Mouse (Mus musculus) neural tube, embryonic 12.5 days (tissue): ENCODE measurements at regions not wholly inside any gene's neighbourhood (a gene's known extent, or its start where the extent isn't known, plus 50 kb on each side); places are given as distances from the start of the nearest gene placed in this dataset.

Experiments
- ATAC-seq: fragments of 200-750 bp; cut with Nextera tagmentation; 2 replicates; pipeline ENCODE4 v1.8.0; 2017; ENCODE audit warnings: low read depth, mild to moderate bottlenecking, moderate TSS enrichment, moderate library complexity; ENCODE audit not compliant: low FRiP score
- H3K27ac ChIP-seq: fragments of 300-500 bp; sonication (generic); 2 replicates; pipeline ENCODE4 v1.5.1; 2016
- H3K27me3 ChIP-seq: fragments of 300-500 bp; sonication (generic); replicated peaks from 2 replicates; pipeline ENCODE4 v1.6.1; 2016; ENCODE audit warnings: mild to moderate bottlenecking
- H3K36me3 ChIP-seq: fragments of 300-500 bp; sonication (generic); 2 replicates; pipeline ENCODE4 v1.6.1; 2016; ENCODE audit warnings: mild to moderate bottlenecking
- H3K4me1 ChIP-seq: fragments of 300-500 bp; sonication (generic); 2 replicates; pipeline ENCODE4 v1.6.1; 2016
- H3K4me2 ChIP-seq: fragments of 300-500 bp; sonication (generic); replicated peaks from 2 replicates; pipeline ENCODE4 v1.6.1; 2016; ENCODE audit warnings: mild to moderate bottlenecking
- H3K4me3 ChIP-seq: fragments of 300-500 bp; sonication (generic); 2 replicates; pipeline ENCODE4 v1.5.1; 2016
- H3K9ac ChIP-seq: fragments of 300-500 bp; sonication (generic); 2 replicates; pipeline ENCODE4 v1.6.1; 2016; ENCODE audit warnings: mild to moderate bottlenecking
- H3K9me3 ChIP-seq: fragments of 300-500 bp; sonication (generic); 2 replicates; pipeline ENCODE4 v1.6.1; 2016; ENCODE audit warnings: mild to moderate bottlenecking
- WGBS: fragments of 180-500 bp; shearing (Covaris S2); methylation state at CpG from one replicate; pipeline ENCODE4 v1.1.7; 2016; 5-methylcytosine and 5-hydroxymethylcytosine counted together

- H3K27me3 ChIP-seq = no peaks in the 10 kb centered on the region
- H3K4me3 ChIP-seq = no peak overlapping the region
- no peak overlapping the region for H3K4me2 ChIP-seq
- no peak overlapping the region for H3K9ac ChIP-seq
- no peak for ATAC-seq
- 67% methylated on average over 7 of the region's 7 CpGs for WGBS
- no peaks in the 10 kb centered on the region for H3K9me3 ChIP-seq
- no peaks in the 10 kb centered on the region for H3K36me3 ChIP-seq
- no peak overlapping the region for H3K27ac ChIP-seq
- no peaks in the 10 kb centered on the region for H3K4me1 ChIP-seq
These were observed 352.8 kb downstream of the Efnb2 start for GRCm38 (mm10) chr8:8308253-8308652.

DNA sequence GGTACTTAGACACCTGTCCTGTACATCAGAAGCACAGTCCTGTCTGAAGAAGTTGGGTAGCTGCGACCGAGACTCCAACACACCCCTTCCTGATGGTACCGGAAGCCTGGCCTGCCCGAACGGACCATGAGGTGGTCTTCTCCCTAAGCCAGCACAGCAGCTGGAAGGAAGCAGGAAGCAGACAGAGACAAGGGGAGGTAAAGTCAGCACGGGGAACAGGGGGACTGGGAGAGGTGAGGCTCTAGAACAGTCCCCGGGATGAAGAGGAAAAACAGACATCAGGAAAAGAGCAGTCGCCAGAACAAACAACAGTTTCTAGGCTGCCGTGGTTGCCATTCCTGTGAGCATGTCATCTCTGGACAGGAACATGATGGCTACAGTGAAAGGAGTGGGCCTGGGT is 353.6 kb downstream of the Efnb2 start:
- no peak for ATAC-seq
- no peaks in the 10 kb centered on the region for H3K9me3 ChIP-seq
- WGBS = 84% methylated on average over 9 of the region's 9 CpGs

GRCm38 (mm10) chr8:8299965-8300767 is 360.9 kb downstream of the Efnb2 start:
- Histone ChIP-seq H3K36me3 (no peaks in the 10 kb centered on the region), H3K9ac (no peak overlapping the region), H3K4me3 (no peak overlapping the region), H3K9me3 (no peaks in the 10 kb centered on the region), H3K27ac (no peak overlapping the region), H3K4me2 (no peak overlapping the region), H3K4me1 (no peaks in the 10 kb centered on the region), H3K27me3 (no peaks in the 10 kb centered on the region)
- ATAC-seq = no peak
- WGBS = 69% methylated on average over 6 of the region's 6 CpGs

More for the DNA sequence above, 353.6 kb downstream of the Efnb2 start:
- no peak overlapping the region for H3K9ac ChIP-seq
- H3K36me3 ChIP-seq = no peaks in the 10 kb centered on the region
- H3K4me1 ChIP-seq = no peaks in the 10 kb centered on the region
- no peak overlapping the region for H3K4me2 ChIP-seq
- no peak overlapping the region for H3K4me3 ChIP-seq
- no peak overlapping the region for H3K27ac ChIP-seq
- no peaks in the 10 kb centered on the region for H3K27me3 ChIP-seq

DNA sequence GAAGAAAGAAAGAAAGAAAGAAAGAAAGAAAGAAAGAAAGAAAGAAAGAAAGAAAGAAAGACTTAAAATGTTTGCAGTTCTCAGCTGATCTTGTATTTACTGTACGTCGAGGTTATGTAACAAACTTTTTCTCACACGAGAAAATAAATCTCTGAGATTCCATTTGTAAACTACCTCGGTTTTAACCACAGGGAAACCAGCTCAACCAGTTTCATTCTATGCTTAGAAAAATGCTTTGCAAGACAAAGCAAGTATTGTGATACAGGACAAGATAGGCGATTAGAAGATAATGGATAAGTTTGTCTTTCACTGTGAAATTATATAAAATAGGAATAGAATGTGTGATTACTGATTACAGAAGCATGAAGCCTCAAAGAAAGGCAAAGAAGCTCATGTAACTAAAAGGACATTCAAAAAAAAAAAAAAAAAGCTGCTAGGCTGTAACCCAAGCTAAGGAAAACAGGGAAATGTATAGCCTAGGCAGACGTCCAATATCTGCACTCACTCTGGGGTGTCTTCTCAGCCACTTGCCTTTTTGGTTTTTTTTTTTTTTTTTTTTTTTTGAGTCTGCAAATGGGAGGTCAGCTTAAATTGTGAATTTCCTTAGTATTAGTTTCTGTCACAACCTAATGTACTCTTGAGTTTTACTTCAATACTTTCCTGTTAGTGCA is 368.3 kb downstream of the Efnb2 start:
- H3K36me3 ChIP-seq = no peaks in the 10 kb centered on the region
- 72% methylated on average over 6 of the region's 6 CpGs for WGBS
- no peak overlapping the region for H3K9ac ChIP-seq

GRCm38 (mm10) chr8:8285876-8286275 is 375.2 kb downstream of the Efnb2 start:
- WGBS = 86% methylated on average over 4 of the region's 4 CpGs
- no peaks in the 10 kb centered on the region for H3K4me1 ChIP-seq
- H3K27ac ChIP-seq = no peak overlapping the region
- no peaks in the 10 kb centered on the region for H3K27me3 ChIP-seq
- H3K36me3 ChIP-seq = no peaks in the 10 kb centered on the region
- H3K4me3 ChIP-seq = no peak overlapping the region
- no peak for ATAC-seq
- H3K4me2 ChIP-seq = no peak overlapping the region
- no peaks in the 10 kb centered on the region for H3K9me3 ChIP-seq
- H3K9ac ChIP-seq = no peak overlapping the region

More for the DNA sequence above, 368.3 kb downstream of the Efnb2 start:
- Histone ChIP-seq H3K27me3 (no peaks in the 10 kb centered on the region), H3K27ac (no peak overlapping the region), H3K4me2 (no peak overlapping the region), H3K4me1 (no peaks in the 10 kb centered on the region), H3K4me3 (no peak overlapping the region), H3K9me3 (no peaks in the 10 kb centered on the region)
- no peak for ATAC-seq

GRCm38 (mm10) chr8:8274987-8275386 is 386.1 kb downstream of the Efnb2 start:
- no peak overlapping the region for H3K9ac ChIP-seq
- no peak overlapping the region for H3K27ac ChIP-seq
- H3K4me1 ChIP-seq = no peaks in the 10 kb centered on the region
- H3K9me3 ChIP-seq = no peaks in the 10 kb centered on the region
- ATAC-seq = no peak
- no peak overlapping the region for H3K4me3 ChIP-seq
- H3K27me3 ChIP-seq = no peaks in the 10 kb centered on the region
- no peak overlapping the region for H3K4me2 ChIP-seq
- WGBS = 62% methylated on average over 1 of the region's 1 CpGs
- H3K36me3 ChIP-seq = no peaks in the 10 kb centered on the region

DNA sequence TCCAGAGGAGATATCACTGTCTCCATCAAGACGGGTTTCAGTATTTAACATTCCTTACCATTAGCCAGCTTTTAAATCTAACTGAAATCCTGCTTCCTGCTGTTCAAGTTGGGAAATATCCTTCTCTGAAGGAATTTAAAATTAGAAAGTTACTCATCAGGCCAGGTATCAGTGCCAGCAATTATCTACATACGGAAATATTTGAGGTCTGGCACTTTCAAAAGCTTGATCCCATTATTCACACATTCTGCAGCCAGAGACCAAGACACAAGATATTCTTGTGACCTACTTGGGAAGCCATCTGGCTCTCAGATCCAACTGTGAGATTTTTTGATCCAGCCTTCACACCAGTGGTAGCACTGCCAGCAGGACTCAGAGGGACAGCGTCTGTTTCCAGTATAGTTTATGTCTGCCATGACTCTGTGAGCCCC is 386.8 kb downstream of the Efnb2 start:
- 83% methylated on average over 3 of the region's 3 CpGs for WGBS

GRCm38 (mm10) chr8:8258855-8259254 is 402.2 kb downstream of the Efnb2 start:
- no peak overlapping the region for H3K4me2 ChIP-seq
- ATAC-seq = peak; percentile 63; the same call in 1 of the 2 replicates

More for the DNA sequence above, 386.8 kb downstream of the Efnb2 start:
- H3K27me3 ChIP-seq = no peaks in the 10 kb centered on the region
- no peak overlapping the region for H3K27ac ChIP-seq
- no peaks in the 10 kb centered on the region for H3K9me3 ChIP-seq
- H3K4me3 ChIP-seq = no peak overlapping the region
- no peaks in the 10 kb centered on the region for H3K36me3 ChIP-seq
- no peak for ATAC-seq
- no peak overlapping the region for H3K4me2 ChIP-seq
- no peak overlapping the region for H3K9ac ChIP-seq
- H3K4me1 ChIP-seq = no peaks in the 10 kb centered on the region

DNA sequence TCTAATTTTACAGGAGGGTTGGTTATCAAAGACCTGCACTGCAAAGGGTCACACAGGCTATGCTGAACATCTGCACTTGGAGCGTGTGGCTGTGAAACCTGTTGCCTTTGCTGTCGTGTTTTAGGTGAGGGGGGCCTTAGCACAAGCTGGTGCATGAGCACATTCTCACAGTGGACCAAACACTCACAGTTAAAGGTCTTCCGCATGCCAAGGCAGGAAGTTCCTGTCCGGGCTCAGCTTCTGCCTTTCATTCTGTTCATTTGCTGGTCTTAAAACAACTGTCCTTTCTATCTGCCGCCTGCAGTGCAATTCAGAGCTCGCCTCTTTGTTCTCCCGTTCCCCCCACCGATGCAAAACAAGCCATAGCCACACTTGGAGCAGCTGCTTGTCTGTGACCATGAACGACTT is 402.8 kb downstream of the Efnb2 start:
- H3K4me1 ChIP-seq = no peaks in the 10 kb centered on the region; the same call in 1 of the 2 replicates
- H3K27ac ChIP-seq = no peak overlapping the region
- ATAC-seq = peak; percentile 75; the same call in 1 of the 2 replicates
- H3K36me3 ChIP-seq = no peaks in the 10 kb centered on the region
- no peak overlapping the region for H3K9ac ChIP-seq
- no peaks in the 10 kb centered on the region for H3K9me3 ChIP-seq
- H3K4me3 ChIP-seq = no peak overlapping the region
- peak overlapping the region; percentile 33 for H3K4me2 ChIP-seq
- H3K27me3 ChIP-seq = no peaks in the 10 kb centered on the region
- WGBS = 6% methylated on average over 9 of the region's 9 CpGs

More at GRCm38 (mm10) chr8:8258855-8259254, 402.2 kb downstream of the Efnb2 start:
- Histone ChIP-seq H3K27me3 (no peaks in the 10 kb centered on the region), H3K4me1 (no peaks in the 10 kb centered on the region; the same call in 1 of the 2 replicates), H3K9ac (no peak overlapping the region), H3K9me3 (no peaks in the 10 kb centered on the region), H3K27ac (no peak overlapping the region), H3K4me3 (no peak overlapping the region), H3K36me3 (no peaks in the 10 kb centered on the region)
- WGBS = 70% methylated on average over 7 of the region's 7 CpGs

DNA sequence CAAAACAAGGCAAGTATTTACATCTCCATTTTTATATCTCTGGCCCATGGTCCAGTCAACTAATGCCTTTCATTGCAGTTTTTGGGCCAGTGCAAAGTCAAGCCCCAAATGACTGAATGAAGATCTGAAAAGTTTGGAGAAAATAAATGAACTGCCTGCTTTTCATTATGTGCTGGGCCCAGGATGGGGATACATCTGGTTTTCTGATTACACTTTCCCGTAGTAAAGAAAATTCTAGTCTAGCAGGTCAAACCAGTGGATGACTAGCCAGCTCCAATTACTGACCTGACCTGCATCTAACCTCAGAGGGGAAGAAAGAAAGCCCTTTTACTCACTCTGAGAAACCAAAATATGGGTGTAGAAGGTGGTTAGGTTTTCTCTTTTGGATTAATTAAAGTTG is 404.7 kb downstream of the Efnb2 start:
- whole genome bisulfite sequencing = 49% methylated on average over 1 of the region's 1 CpGs
- no peaks in the 10 kb centered on the region for H3K9me3 ChIP-seq
- H3K27ac ChIP-seq = no peak overlapping the region
- no peaks in the 10 kb centered on the region for H3K27me3 ChIP-seq
- no peak overlapping the region for H3K9ac ChIP-seq
- H3K4me2 ChIP-seq = no peak overlapping the region
- no peak overlapping the region for H3K4me3 ChIP-seq
- ATAC-seq = no peak
- no peaks in the 10 kb centered on the region; the same call in 1 of the 2 replicates for H3K4me1 ChIP-seq
- no peaks in the 10 kb centered on the region for H3K36me3 ChIP-seq

DNA sequence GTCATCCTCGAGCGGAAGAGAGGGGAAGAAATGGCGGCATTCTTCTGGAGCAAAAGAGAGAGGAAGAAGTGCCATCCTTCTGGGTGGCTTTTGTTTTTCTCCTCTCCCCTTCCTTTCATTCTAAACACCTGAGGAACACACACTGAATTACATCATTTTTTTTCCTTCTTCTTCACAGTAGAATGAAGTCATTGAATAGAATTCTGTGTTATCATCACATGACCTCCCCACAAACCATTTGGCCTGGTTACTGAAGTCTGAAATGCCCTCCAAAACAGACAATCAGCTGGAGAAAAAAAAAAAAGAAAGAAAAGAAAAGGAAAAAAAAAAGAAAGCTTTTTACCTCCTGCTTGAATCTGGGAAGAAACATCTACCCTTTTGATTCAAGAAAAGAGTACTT is 406.6 kb downstream of the Efnb2 start:
- 86% methylated on average over 3 of the region's 3 CpGs for WGBS
- H3K4me3 ChIP-seq = no peak overlapping the region
- no peak overlapping the region for H3K27ac ChIP-seq
- H3K4me2 ChIP-seq = no peak overlapping the region
- no peaks in the 10 kb centered on the region for H3K36me3 ChIP-seq
- no peaks in the 10 kb centered on the region for H3K27me3 ChIP-seq
- no peak for ATAC-seq
- H3K9ac ChIP-seq = no peak overlapping the region
- no peaks in the 10 kb centered on the region for H3K9me3 ChIP-seq
- H3K4me1 ChIP-seq = no peaks in the 10 kb centered on the region; the same call in 1 of the 2 replicates

GRCm38 (mm10) chr8:8244599-8244998 is 416.4 kb downstream of the Efnb2 start:
- H3K36me3 ChIP-seq = no peaks in the 10 kb centered on the region
- whole genome bisulfite sequencing = 95% methylated on average over 1 of the region's 1 CpGs
- no peak overlapping the region for H3K27ac ChIP-seq
- H3K4me1 ChIP-seq = peaks cover 9% of the 10 kb centered on the region
- no peak overlapping the region for H3K4me3 ChIP-seq
- no peaks in the 10 kb centered on the region for H3K9me3 ChIP-seq
- no peak overlapping the region for H3K4me2 ChIP-seq
- no peak overlapping the region for H3K9ac ChIP-seq
- H3K27me3 ChIP-seq = no peaks in the 10 kb centered on the region
- ATAC-seq = no peak
